Mouse (Mus musculus): Measurements from ENCODE around the gene Zfp94. TPM values are rescaled to one million over a fixed set of nuclear protein-coding genes. Genes with fewer than 3 reads are reported as not detected.
A peak's percentile ranks its signal among the peaks of the same experiment; 100 is the strongest.

Gene Zfp94
- polyA plus RNA-seq, 1 experiment = 4.7 TPM

DNA sequence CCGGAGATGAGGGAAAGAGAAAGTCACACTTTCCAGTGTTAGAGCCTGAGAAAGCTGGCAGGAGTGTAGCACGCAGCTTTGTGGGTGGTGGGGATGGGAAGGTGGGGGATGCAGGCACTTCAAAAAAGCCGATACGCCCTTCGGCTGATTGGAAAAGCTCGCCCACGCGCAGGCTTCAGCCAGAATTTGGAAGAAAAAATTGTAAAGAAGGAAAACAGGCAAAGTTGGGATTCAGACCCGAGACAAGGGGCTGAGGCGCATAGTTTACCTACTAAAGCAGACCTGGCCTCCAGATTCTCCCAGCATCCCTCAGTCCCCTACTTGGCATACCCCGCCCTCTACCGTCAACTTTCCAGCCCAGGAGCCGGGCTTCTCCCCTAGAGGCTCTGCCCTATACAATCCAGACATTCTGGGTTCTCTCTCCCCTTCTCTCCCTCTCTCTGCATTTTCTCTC lies 9.2 kb upstream of the Zfp94 start:
- Histone ChIP-seq H3K9me3 (replicated peaks; ENCODE audit: control insufficient read depth, insufficient read depth, low read length, poor library complexity, severe bottlenecking) (peaks cover 10% of the 10 kb centered on the region), H3K27me3 (ENCODE audit: control insufficient read depth, insufficient read depth, low read length, poor library complexity, severe bottlenecking) (no peaks in the 10 kb centered on the region), H3K9ac (ENCODE audit: low read depth, poor library complexity, severe bottlenecking) (peak overlapping the region; percentile 24), H3K4me1 (ENCODE audit: control insufficient read depth, insufficient read depth, low read length) (no peaks in the 10 kb centered on the region), H3K4me3 (ENCODE audit: low read depth, low read length) (peak overlapping the region; percentile 59), H3K36me3 (ENCODE audit: control insufficient read depth, insufficient read depth, low read length, poor library complexity, severe bottlenecking) (no peaks in the 10 kb centered on the region), H3K27ac (ENCODE audit: insufficient read depth, low read length) (no peak overlapping the region)
- TF ChIP-seq CTCF (IDR thresholded peaks at IDR 0.05; ENCODE audit: low read depth, low read length) = peak; percentile 4
- no peak for TF ChIP-seq POLR2A (IDR thresholded peaks at IDR 0.05; ENCODE audit: insufficient read depth, low read length)
- no peak for TF ChIP-seq EP300 (IDR thresholded peaks at IDR 0.05; ENCODE audit: insufficient read depth, low read depth, low read length)

DNA sequence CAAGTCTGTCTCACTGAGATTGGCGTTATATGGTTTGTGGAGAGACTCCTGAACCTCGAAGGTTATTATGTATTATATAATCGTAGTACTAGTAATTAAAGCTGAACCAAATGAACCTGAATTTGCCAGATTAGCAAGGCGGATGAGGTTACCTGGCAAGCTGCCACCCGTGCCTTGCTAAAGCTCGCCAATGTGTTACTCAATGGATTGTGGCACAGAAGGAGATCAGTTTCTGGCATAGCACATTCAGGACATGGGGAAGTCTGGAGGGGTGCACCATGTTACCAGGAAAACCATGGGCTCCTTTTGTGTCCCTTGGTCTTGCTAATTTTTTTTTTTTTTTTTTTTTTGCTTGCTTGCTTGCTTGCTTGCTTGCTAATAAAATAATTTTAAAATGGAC lies 8.7 kb upstream of the Zfp94 start:
- Histone ChIP-seq H3K27ac (ENCODE audit: insufficient read depth, low read length) (no peak overlapping the region), H3K27me3 (ENCODE audit: control insufficient read depth, insufficient read depth, low read length, poor library complexity, severe bottlenecking) (no peaks in the 10 kb centered on the region), H3K4me1 (ENCODE audit: control insufficient read depth, insufficient read depth, low read length) (no peaks in the 10 kb centered on the region), H3K9ac (ENCODE audit: low read depth, poor library complexity, severe bottlenecking) (no peak overlapping the region), H3K4me3 (ENCODE audit: low read depth, low read length) (no peak overlapping the region), H3K36me3 (ENCODE audit: control insufficient read depth, insufficient read depth, low read length, poor library complexity, severe bottlenecking) (no peaks in the 10 kb centered on the region), H3K9me3 (replicated peaks; ENCODE audit: control insufficient read depth, insufficient read depth, low read length, poor library complexity, severe bottlenecking) (peaks cover 10% of the 10 kb centered on the region)
- TF ChIP-seq POLR2A (IDR thresholded peaks at IDR 0.05; ENCODE audit: insufficient read depth, low read length) = no peak
- TF ChIP-seq CTCF (IDR thresholded peaks at IDR 0.05; ENCODE audit: low read depth, low read length) = no peak
- no peak for TF ChIP-seq EP300 (IDR thresholded peaks at IDR 0.05; ENCODE audit: insufficient read depth, low read depth, low read length)

DNA sequence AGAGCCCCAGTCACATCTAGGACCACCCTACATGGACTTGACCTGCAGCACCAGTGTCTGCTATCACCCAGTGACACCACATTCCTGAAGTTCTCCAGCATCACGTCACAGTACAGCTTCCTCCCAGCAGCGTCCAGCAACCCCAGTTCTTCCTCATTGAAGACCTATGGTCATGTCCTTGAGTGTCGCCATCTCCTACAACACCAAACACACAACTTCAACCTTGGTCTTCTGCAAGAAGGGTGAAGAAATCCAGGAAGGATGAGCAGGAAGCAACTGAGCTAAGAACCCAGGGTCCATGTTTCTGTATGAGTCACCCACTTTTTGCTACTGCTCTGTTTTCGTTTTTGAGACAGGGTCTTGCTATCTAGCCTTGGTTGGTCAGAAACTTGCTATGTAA lies 6.1 kb upstream of the Zfp94 start:
- Histone ChIP-seq H3K9ac (ENCODE audit: low read depth, poor library complexity, severe bottlenecking) (no peak overlapping the region), H3K27me3 (ENCODE audit: control insufficient read depth, insufficient read depth, low read length, poor library complexity, severe bottlenecking) (no peaks in the 10 kb centered on the region), H3K4me3 (ENCODE audit: low read depth, low read length) (no peak overlapping the region), H3K9me3 (replicated peaks; ENCODE audit: control insufficient read depth, insufficient read depth, low read length, poor library complexity, severe bottlenecking) (peaks cover 10% of the 10 kb centered on the region), H3K4me1 (ENCODE audit: control insufficient read depth, insufficient read depth, low read length) (no peaks in the 10 kb centered on the region), H3K27ac (ENCODE audit: insufficient read depth, low read length) (no peak overlapping the region), H3K36me3 (ENCODE audit: control insufficient read depth, insufficient read depth, low read length, poor library complexity, severe bottlenecking) (no peaks in the 10 kb centered on the region)
- TF ChIP-seq EP300 (IDR thresholded peaks at IDR 0.05; ENCODE audit: insufficient read depth, low read depth, low read length) (no peak), POLR2A (IDR thresholded peaks at IDR 0.05; ENCODE audit: insufficient read depth, low read length) (no peak), CTCF (IDR thresholded peaks at IDR 0.05; ENCODE audit: low read depth, low read length) (no peak)

DNA sequence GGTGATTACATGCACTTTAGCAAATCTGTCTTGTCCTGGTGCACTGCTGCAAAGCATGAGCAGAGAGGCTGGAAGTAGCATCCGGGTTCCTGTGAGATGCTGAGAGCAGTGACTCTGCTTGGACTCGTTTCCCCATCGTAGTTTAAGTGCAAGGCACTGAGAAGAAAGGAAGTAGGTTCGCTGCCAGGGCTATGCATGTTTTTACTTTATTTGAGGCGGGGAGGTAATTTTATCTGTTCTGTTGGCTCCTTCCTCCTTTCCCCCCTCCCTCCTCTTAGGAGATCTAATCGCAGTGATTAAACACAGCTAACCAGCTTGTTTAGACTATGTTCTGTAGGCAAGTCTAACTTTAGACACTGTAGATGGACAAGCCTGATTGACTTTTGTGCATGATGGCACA lies 2.5 kb upstream of the Zfp94 start:
- H3K36me3 ChIP-seq (ENCODE audit: control insufficient read depth, insufficient read depth, low read length, poor library complexity, severe bottlenecking) = no peaks in the 10 kb centered on the region
- no peaks in the 10 kb centered on the region for H3K27me3 ChIP-seq (ENCODE audit: control insufficient read depth, insufficient read depth, low read length, poor library complexity, severe bottlenecking)
- TF ChIP-seq CTCF (IDR thresholded peaks at IDR 0.05; ENCODE audit: low read depth, low read length) = no peak
- no peak for TF ChIP-seq EP300 (IDR thresholded peaks at IDR 0.05; ENCODE audit: insufficient read depth, low read depth, low read length)
- TF ChIP-seq POLR2A (IDR thresholded peaks at IDR 0.05; ENCODE audit: insufficient read depth, low read length) = no peak
- H3K27ac ChIP-seq (ENCODE audit: insufficient read depth, low read length) = no peak overlapping the region
- H3K4me3 ChIP-seq (ENCODE audit: low read depth, low read length) = no peak overlapping the region
- peaks cover 2% of the 10 kb centered on the region for H3K4me1 ChIP-seq (ENCODE audit: control insufficient read depth, insufficient read depth, low read length)
- H3K9me3 ChIP-seq (replicated peaks; ENCODE audit: control insufficient read depth, insufficient read depth, low read length, poor library complexity, severe bottlenecking) = peaks cover 4% of the 10 kb centered on the region
- no peak overlapping the region for H3K9ac ChIP-seq (ENCODE audit: low read depth, poor library complexity, severe bottlenecking)

DNA sequence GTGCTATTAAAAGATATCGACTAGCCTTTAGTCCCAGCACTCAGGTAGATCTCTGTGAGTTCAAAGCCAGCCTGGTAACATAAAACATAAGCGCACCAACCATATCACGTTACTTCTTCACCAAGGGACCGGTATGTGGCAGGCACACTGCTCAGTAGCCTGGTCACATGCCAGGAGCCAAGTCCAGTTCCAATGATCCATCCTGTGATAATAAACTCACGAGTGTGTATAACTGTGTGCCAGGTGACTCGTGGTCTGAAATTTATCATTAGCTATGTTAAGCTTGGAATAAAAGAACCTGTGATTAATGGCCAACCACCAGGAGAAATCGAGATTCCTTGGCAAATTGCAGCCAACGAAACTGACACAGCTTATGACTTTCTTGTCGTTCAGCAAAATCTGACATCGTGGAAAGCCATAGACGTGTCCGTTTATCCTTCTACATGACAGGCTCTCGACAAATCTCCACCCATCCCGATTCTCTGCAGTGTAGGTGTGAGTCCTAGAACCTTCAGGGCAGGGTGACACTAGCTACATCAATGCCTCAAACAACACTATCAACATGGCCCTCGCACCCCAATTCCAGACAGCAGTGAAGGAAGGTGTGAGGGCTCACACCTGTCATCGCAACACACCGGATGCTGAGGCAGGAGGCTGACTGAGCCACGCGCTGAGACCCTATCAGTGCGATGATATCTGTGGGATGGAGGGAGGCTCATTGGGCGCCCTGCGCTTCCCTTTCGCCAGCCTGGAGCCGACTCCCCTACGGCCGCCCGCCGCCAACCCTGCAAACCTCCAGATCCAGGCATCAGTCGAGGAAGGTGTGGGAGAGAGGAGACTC lies 520 bp downstream of the Zfp94 start:
- Histone ChIP-seq H3K27ac (ENCODE audit: insufficient read depth, low read length) (no peak overlapping the region), H3K9ac (ENCODE audit: low read depth, poor library complexity, severe bottlenecking) (peak overlapping the region; percentile 41), H3K27me3 (ENCODE audit: control insufficient read depth, insufficient read depth, low read length, poor library complexity, severe bottlenecking) (no peaks in the 10 kb centered on the region), H3K36me3 (ENCODE audit: control insufficient read depth, insufficient read depth, low read length, poor library complexity, severe bottlenecking) (no peaks in the 10 kb centered on the region), H3K4me3 (ENCODE audit: low read depth, low read length) (peak overlapping the region; percentile 49), H3K9me3 (replicated peaks; ENCODE audit: control insufficient read depth, insufficient read depth, low read length, poor library complexity, severe bottlenecking) (no peaks in the 10 kb centered on the region), H3K4me1 (ENCODE audit: control insufficient read depth, insufficient read depth, low read length) (peaks cover 2% of the 10 kb centered on the region)
- TF ChIP-seq POLR2A (IDR thresholded peaks at IDR 0.05; ENCODE audit: insufficient read depth, low read length) = no peak
- TF ChIP-seq EP300 (IDR thresholded peaks at IDR 0.05; ENCODE audit: insufficient read depth, low read depth, low read length) = no peak
- TF ChIP-seq CTCF (IDR thresholded peaks at IDR 0.05; ENCODE audit: low read depth, low read length) = no peak

DNA sequence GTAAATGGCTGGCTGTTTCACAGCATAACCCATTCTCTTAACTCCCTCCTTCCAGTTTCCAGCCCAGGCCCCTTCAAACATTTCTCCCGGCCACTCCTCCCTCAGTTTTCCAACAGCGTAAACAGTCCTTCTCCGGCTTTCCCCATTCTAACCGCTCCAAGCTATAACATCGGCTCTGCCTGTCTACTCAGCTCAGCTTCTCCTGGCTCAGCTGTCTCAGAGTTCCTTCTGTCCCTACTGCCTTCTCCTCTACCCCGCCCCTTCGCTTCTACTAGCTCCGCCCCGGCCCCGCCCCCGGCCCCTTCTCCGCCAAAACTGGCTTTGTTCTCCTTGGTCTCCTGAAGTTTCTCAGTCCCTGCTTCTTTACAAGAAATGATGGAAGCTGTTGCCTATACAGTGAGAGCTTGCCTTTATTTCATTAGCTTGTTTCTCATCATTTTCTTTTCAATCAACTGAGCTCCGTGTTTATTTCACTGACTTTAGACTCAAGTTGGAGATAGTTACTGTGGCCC lies 15.6 kb downstream of the Zfp94 start, which contains the start of gene Zfp61:
Gene Zfp61, minus strand, starts transcription at position 462 of the 512 bp plus-strand sequence.
- Histone ChIP-seq H3K9ac (ENCODE audit: low read depth, poor library complexity, severe bottlenecking) (peak within 1 kb of the TSS; percentile 90), H3K27me3 (ENCODE audit: control insufficient read depth, insufficient read depth, low read length, poor library complexity, severe bottlenecking) (no peaks in the 10 kb centered on the region), H3K4me1 (ENCODE audit: control insufficient read depth, insufficient read depth, low read length) (no peaks in the 10 kb centered on the region), H3K4me3 (ENCODE audit: low read depth, low read length) (no peak within 1 kb of the TSS), H3K36me3 (ENCODE audit: control insufficient read depth, insufficient read depth, low read length, poor library complexity, severe bottlenecking) (peaks cover 5% of the 10 kb centered on the region), H3K27ac (ENCODE audit: insufficient read depth, low read length) (no peak within 1 kb of the TSS), H3K9me3 (replicated peaks; ENCODE audit: control insufficient read depth, insufficient read depth, low read length, poor library complexity, severe bottlenecking) (no peaks in the 10 kb centered on the region; the same call in 1 of the 2 replicates)
- no peak for TF ChIP-seq EP300 (IDR thresholded peaks at IDR 0.05; ENCODE audit: insufficient read depth, low read depth, low read length)
- TF ChIP-seq POLR2A (IDR thresholded peaks at IDR 0.05; ENCODE audit: insufficient read depth, low read length) = no peak
- TF ChIP-seq CTCF (IDR thresholded peaks at IDR 0.05; ENCODE audit: low read depth, low read length) = no peak

All from ES-Bruce4 (cell line).